Mouse (Mus musculus): Measurements from ENCODE around the gene Wipi1.
"Not testable (repeated sequence)": the region's sequence is repeated elsewhere in the genome, so short reads cannot be mapped to it uniquely, and the experiment has no call there.

Wipi1 gene

DNA sequence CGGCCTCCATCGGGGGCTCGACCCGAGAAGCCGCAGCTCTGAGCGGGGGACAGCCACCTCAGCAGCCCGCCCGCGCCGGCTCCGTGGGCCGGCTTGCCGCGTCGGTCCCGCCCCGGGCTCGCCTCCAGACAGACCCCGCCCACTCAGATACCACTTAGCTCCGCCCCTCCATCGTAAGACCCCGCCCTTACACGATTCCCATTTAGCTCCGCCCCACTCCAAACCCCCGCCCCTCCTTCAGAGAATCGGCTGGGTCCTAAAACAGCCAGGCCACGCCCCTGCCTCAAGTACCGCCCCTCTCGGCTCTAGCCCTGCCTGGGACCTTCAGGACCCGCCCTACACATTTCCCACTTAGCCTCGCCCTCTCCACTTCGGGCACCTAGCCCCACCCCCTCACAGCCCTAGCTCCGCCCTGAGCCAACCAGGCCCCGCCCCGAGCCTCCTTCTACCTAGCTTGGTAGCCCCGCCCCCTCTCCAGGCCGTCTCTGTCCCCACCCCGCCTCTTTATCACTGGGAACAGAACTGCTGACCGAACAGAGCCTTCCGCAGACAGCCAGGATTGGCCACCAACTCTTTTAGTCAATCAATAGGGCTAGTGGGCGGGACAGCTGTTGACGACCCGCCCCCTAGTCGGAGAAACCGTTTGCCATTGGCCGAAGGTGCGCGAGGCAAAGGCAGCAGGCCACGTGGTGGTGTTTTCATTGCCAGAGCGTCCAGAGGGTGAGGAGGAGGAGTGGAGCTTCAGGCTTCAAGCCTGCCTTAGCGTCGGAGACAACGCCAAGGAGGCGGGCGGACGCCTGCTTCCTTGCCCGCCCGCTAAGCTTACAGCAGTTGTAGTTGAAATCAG, at the start of gene Wipi1:
Gene Wipi1 (minus strand): TSS at position 665 of the 847 bp plus-strand sequence.
- DNase-seq (ENCODE audit: low read depth) = peak; percentile 95

- DNase-seq (ENCODE audit: low read depth) = not testable (repeated sequence)
These were observed 48.8 kb upstream of the Wipi1 start for GRCm38 (mm10) chr11:109660526-109660925.

- DNase-seq (ENCODE audit: low read depth) = no peak
These were observed 44.5 kb upstream of the Wipi1 start for GRCm38 (mm10) chr11:109656232-109656631.

DNA sequence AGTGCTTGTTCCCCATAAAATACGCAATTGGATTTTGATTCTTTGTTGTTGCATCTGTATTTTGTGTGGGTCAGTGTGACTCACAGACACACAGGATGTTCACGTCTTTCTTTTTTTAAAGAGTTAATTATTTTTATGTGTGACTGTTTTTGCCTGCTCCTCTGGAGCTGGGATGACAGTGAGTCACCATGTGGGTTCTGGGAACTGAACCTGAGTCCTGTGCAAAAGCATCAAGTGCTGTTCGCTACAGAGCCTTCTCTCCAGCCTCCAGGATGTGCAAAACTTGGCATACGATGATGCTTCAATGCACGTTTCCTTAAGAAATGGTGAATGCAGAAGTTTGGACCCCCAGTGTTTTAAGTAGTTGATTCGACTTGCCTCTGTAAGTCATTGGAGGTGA, 42.8 kb upstream of the Wipi1 start:
- no peak for DNase-seq (ENCODE audit: low read depth)

DNA sequence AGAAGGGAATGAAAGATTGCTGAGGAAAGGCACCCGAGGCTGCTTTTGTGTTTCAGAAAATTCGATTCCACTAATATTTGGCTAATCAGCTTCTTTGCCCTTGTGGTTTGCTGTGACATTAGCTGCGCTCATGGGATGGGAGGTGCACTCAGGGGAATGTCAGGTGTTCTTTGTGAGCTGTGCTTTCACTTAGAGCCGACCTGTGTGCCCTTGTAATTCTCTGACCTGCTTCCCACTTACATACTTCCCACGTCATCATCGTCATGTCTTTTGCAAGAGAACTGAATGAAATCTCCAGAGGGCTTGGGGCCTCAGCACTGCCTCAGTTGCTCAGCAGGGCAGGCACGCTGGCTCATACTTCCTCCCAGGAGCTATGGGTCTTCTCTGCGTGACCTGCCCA, 41.4 kb upstream of the Wipi1 start:
- no peak for DNase-seq (ENCODE audit: low read depth)

- no peak for DNase-seq (ENCODE audit: low read depth)
These were observed 40.7 kb upstream of the Wipi1 start for GRCm38 (mm10) chr11:109652505-109652904.

GRCm38 (mm10) chr11:109651566-109652024, 39.8 kb upstream of the Wipi1 start:
- no peak for DNase-seq (ENCODE audit: low read depth)

DNA sequence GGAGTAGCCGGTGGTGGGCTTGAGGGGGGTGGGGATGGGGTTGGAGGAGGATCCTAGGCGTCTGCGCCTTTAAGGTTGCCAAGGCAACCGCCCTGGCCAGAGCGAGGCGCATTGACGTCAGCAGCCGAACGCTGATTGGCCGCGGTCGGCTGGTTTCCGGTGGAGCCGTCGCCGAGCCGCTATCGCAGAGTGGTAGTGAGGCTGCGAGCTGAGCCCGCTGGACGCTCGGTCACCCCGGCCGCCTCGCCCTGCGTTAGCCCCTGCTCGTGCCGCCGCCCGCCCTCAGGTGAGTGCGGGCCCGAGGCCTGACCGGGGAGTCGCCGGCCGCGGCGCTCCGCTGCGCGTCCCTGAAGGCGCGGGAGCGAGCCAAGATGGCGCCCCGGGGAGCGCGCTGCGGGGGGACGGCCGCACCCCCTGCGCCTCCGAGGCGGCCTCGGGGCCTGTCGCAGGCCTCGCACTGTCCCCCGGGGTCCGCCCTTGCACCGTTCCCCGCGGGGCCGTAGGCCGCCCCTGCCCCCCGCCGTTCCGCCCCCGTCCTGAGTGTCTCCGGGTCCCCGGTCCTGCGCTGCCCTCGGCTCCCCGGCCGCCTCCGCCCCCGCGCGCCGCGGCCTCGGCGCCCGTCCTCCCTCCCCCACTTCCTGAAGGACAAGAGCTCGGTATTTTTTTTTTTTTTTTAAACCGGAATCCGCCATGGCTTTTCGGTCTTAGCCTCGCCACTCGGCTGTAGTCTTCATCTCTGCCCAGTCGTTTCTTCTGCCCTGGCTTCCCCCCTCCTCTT, 39.2 kb upstream of the Wipi1 start:
- peak; percentile 69 for DNase-seq (ENCODE audit: low read depth)

GRCm38 (mm10) chr11:109649975-109650701, 38.4 kb upstream of the Wipi1 start:
- no peak for DNase-seq (ENCODE audit: low read depth)

DNA sequence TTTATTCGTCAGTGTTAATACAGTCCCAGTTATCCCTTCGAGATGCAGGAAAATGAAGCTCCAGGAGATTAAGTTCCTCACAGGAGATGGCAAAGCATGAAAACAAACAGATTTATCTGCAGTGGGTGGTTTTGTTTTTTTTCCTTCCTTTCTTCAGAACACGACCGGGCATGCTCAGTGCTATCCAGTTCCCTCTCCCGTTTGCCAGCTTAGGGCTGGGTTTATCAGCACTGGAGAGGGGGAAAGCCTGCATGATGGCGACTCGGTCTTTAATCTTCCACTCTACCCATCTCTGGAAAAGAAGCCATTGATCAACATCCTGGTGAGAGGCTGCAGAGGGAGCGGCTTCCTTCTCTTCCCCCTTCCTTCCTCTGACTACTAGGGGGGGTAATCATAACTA, 37.4 kb upstream of the Wipi1 start, which contains the start of gene Prkar1a:
Gene Prkar1a (plus strand): TSS at position 200 of the 400 bp plus-strand sequence.
- DNase-seq (ENCODE audit: low read depth) = no peak

DNA sequence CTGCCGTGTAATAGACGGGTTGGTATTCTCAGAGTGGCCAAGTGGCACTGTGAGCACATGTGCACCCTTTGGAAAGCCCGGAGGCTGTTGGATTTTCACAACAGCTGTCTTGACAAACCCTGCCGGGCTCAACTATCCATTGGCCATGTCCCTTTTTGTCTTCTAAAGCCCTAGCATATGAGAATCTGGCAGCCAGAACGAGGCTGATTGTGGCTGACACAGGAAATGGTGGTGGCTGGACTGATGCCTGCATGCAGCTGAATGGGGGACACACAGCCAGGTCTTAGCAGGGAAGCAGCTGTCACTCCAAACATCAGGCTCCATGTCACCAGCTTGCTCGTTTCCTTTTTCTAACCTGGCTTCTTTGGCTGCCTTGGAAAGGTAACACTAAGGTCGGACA, 36.7 kb upstream of the Wipi1 start:
- DNase-seq (ENCODE audit: low read depth) = no peak

DNA sequence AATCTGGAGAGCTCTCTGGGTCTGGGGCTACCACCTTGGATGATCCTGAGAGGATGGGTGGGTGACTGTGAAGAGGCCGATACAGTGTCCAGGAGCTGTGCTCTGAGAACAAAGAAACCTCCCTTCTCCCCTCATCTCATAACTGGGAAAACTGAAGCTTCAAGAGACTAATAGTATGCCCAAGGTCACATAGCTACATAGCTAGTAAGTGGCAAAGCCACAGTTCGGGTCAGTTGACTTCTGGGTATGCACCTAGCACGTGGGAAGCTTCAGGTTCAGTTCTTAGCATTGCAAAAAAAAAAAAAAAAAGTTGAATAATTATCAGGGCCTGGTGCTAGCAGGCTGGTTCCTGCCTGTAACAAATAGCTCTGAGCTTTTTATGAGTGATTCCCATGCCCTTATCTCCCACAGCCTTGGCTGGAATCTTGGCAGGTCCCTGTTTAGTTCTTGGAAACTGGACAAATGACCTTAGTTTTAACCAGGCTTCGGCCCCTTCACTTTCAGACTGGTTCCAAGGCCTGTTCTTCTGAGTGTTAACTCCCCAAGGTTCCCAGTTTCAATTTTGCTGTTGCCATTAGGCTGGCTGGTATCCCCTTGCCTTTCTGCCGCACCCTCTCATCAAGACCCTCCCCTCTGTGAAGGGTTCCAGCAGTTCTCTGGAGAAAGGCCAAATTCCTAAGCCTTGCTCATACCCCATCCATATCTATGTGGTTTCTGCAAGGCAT, 29.9 kb upstream of the Wipi1 start:
- no peak for DNase-seq (ENCODE audit: low read depth)

DNA sequence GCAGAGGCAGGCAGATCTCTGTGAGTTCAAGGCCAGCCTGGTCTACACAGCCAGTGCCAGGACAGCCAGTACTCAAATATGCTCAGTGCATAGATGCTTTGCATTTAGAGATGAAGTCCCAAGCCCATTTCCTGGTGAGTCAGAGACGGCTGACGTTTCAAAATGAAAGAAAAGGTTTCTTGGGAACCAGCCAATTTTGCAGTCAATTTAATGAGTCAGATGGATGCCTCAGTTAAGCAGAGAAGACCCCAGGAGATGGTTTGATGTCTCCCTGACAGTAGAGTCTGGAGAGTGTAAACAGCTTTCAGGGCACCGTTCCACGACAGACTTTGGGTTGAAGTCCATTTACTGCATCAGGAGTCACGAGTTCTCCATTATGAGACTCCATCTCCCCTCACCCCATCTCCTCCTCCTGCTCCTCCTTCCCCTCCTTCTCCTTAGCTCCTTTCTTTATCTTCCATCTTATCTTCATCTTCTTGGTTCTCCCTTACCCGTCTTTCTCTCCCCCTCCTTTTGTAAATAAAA, 24.2 kb upstream of the Wipi1 start:
- DNase-seq (ENCODE audit: low read depth) = no peak

- DNase-seq (ENCODE audit: low read depth) = no peak
These were observed 23.2 kb upstream of the Wipi1 start for GRCm38 (mm10) chr11:109634928-109635327.

- DNase-seq (ENCODE audit: low read depth) = no peak
These were observed 17.3 kb upstream of the Wipi1 start for GRCm38 (mm10) chr11:109629021-109629521.

DNA sequence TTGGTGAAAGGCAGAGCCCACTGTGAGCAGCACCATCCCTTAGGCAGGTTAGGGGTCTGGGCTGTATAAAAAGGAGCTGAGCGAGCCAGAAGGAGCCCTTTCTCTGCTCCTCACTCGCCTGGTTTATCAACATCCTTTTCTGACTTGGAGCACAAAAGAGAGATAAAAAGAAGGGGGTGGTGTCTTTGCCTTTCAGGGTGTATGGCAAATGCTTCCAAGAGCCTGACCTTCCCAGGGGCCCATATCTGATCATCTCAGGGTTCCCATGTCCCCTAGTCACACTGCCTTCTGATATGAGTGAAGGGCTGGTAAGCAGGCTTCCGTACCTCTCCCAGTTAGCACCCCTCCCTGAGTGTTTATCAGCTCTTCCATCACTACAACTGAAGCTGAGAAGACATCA, 16.3 kb upstream of the Wipi1 start:
- DNase-seq (ENCODE audit: low read depth) = no peak

DNA sequence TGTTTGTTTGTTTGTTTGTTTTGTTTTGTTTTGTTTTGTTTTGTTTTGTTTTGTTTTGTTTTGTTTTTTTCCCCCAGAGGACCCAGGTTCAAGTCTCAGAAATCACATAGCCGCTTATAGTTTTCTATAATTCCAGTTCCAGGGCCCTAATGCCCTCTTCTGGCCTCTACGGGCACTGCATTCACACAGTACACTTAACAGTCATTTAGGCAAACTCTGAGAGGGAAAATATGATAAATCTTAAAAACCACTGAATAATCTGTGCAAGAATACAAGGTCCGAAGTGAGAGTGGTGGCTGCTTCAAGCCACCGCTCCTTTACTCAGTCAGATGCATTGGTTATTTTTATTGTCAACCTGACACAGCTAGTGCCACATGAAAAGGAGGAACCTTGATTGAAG, 15.9 kb upstream of the Wipi1 start:
- no peak for DNase-seq (ENCODE audit: low read depth)

DNA sequence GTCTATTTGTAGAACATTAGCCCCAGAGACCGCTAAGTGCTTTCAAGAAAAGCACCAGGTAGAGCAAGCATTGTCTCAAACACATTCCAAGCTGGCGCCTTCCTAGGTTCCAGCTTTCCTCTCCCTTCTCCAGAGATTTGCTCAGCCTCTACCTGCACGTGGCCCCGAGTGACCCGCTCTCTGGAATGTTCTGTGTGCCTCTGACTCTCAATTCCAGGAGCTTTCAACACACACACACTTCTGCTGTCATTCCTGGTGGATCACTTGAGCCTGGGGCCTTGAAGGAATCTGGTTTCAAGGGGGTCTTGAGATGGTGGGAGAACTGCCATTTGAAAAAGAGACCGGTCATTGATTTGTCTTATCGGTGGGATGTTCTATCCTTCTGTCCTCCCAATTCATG, 11.5 kb upstream of the Wipi1 start:
- no peak for DNase-seq (ENCODE audit: low read depth)

DNA sequence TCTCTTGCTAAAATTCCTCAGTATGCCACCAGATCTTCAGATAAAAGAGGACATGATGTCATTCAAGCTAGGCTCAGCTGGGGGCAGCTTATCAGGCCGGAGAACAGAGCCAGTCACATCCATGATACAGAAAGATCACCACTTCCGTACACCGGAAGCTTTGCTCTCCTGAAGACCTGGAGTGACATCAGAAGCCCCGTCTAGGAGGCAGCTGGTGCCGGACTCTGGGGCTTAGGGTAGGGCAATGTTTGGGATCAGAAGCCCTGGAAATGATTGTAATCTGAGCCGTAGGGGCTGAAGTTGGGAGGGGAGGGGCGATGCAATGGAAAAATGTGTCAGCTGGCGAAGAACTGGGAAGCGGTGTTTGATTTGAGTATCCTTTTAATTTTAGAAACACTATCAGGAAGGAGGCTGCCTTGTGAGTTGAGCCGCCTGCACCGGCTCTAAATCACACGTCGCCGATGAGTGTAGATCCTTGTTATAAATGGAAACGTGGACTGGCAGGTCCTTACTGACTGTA, 10.8 kb upstream of the Wipi1 start:
- no peak for DNase-seq (ENCODE audit: low read depth)

GRCm38 (mm10) chr11:109621183-109621582, 9.4 kb upstream of the Wipi1 start:
- peak; percentile 65 for DNase-seq (ENCODE audit: low read depth)

DNA sequence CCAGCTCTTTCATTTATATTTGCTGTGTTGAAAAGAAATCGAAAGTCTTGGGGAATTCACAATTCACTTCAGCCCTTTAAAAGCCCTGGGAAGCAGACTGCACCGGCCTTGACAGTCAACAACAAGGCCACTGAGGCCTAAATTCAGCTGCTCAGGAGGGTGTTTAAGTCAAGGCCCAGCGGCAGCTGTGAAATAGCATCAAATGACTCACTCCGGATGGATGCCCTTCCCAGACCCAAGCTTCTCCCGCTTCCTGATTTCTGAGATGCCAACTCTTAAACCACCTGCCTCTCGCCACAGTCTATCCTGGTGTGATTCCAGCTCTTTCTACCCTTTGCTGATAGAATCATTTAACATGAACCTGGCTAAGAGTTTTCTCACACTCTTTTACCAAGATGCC, 8.6 kb upstream of the Wipi1 start:
- no peak for DNase-seq (ENCODE audit: low read depth)
